Comparison of ENCODE assay signal across 8 mouse cellular contexts in genomic region chrX:38576078-38576477, GRCm38 (mm10). TPM values are rescaled to one million over a fixed set of nuclear protein-coding genes. Genes with fewer than 3 reads are reported as not detected.
DNase-seq lines count a peak whose midpoint lies in the region; ATAC-seq and TF ChIP-seq lines count a peak whose summit lies in the region.

Cul4b (minus strand) TSS chrX:38576196.

- H3K9ac ChIP-seq in forebrain, embryonic 16.5 days (replicated peaks; ENCODE audit: low read depth, low read length) = no peak within 1 kb of the TSS

- H3K27ac ChIP-seq in gastrocnemius, adult 2 months = no peak within 1 kb of the TSS
- H3K27ac ChIP-seq in forebrain, embryonic 16.5 days (ENCODE audit: low read length) = no peak within 1 kb of the TSS

- H3K36me3 ChIP-seq in forebrain, embryonic 16.5 days (ENCODE audit: control insufficient read depth, insufficient read depth) = no peaks in the 10 kb centered on the region

- 91% methylated on average over 15 of the region's 15 CpGs for WGBS in forebrain, embryonic 16.5 days

- no peaks in the 10 kb centered on the region for H3K4me1 ChIP-seq in forebrain, embryonic 16.5 days (replicated peaks; ENCODE audit: control insufficient read depth, insufficient read depth, low read length)

- no peaks in the 10 kb centered on the region for H3K27me3 ChIP-seq in forebrain, embryonic 16.5 days (replicated peaks; ENCODE audit: control insufficient read depth, insufficient read depth, low read length)

- H3K4me2 ChIP-seq in forebrain, embryonic 16.5 days (ENCODE audit: low read length) = no peak within 1 kb of the TSS

- H3K4me3 ChIP-seq in gastrocnemius, adult 2 months = no peak within 1 kb of the TSS
- no peak within 1 kb of the TSS for H3K4me3 ChIP-seq in forebrain, embryonic 16.5 days (replicated peaks; ENCODE audit: low read length)

- intact Hi-C loops in gastrocnemius, adult 2 months (cut with DNase I) = no loop called here

- no peak for ATAC-seq in forebrain, embryonic 16.5 days
- no peak for ATAC-seq in inflammation-experienced regulatory T-cells, adult 6 months
- no peak for ATAC-seq in megakaryocyte, adult 5-6 weeks (ENCODE audit: poor library complexity, severe bottlenecking)

- no peak for TF ChIP-seq CTCF in gastrocnemius, adult 2 months (IDR thresholded peaks at IDR 0.05)

- no peak for DNase-seq in gastrocnemius, postnatal 10 days
- DNase-seq in gastrocnemius, adult 2 months = no peak
- no peak for DNase-seq in adrenal gland, postnatal 10 days
- DNase-seq in cerebellum, adult 9-11 months = no peak
- DNase-seq in natural killer cell, adult 2 months (ENCODE audit: low spot score in 2 of 2) = no peak

- no peaks in the 10 kb centered on the region for H3K9me3 ChIP-seq in forebrain, embryonic 16.5 days (ENCODE audit: control insufficient read depth, low read length)

RNA-seq across cellular contexts. Expression of gene Cul4b, which starts in this region (rescaled TPM):
- total RNA-seq in gastrocnemius, postnatal 10 days (2021) = 10 to 100 TPM; 12.8 to 16.3 TPM
- total RNA-seq in gastrocnemius, adult 2 months (2021) = 1 to 10 TPM; 8.3 to 9.0 TPM
- 10 to 100 TPM; 34.4 to 36.7 TPM for total RNA-seq in adrenal gland, postnatal 10 days (2021)
- polyA plus RNA-seq in forebrain, embryonic 16.5 days (2015; fragmentation: Nextera tagmentation; extraction: Ambion mirVana) = 17.2 and 21.6 TPM in 2 replicates
- polyA plus RNA-seq in inflammation-experienced regulatory T-cells, adult 6 months (2017; shearing (Covaris generic)) = 10 to 100 TPM; 27.4 to 32.9 (median 32.0) TPM
- total RNA-seq in megakaryocyte, adult 5-6 weeks (2015) = 65.6 and 75.3 TPM in 2 replicates
- 72.2 and 75.7 TPM in 2 replicates for total RNA-seq in megakaryocyte, adult 5-6 weeks (2017)
